28 mouse cellular contexts compared by ENCODE assay signal in genomic region chr13:109777441-109777840, GRCm38 (mm10).
"Had no signal": no experiment of that assay in that cellular context is flagged by ENCODE, and none has a peak within 500 bp of the region (broad histone marks: within the 10 kb centered on the region; RNA-seq: fewer than 3 reads in every experiment).

No protein-coding gene starts in this region.

- DNase-seq: heart, postnatal 10 days; heart, postnatal 14 days; heart, postnatal 4 days; kidney, adult 11 months; kidney, adult 18-20 months; kidney, adult 2 months; kidney, adult 8-10 months; kidney, adult 9 months; kidney, postnatal 10 days; kidney, postnatal 14 days; kidney, postnatal 25 days; kidney, postnatal 36 days; kidney, postnatal 4 days; layer of hippocampus, adult 9-11 months; layer of hippocampus, postnatal 36 days had no signal

- H3K4me3 ChIP-seq: heart, embryonic 12.5 days; heart, embryonic 13.5 days; heart, embryonic 15.5 days; hindbrain, embryonic 10.5 days; hindbrain, embryonic 12.5 days; hindbrain, embryonic 13.5 days; hindbrain, embryonic 15.5 days; intestine, embryonic 15.5 days; kidney, embryonic 15.5 days; layer of hippocampus, adult 2 months; left cerebral cortex, adult 2 months had no signal

- H3K27ac ChIP-seq: hindbrain, embryonic 13.5 days; hindbrain, embryonic 15.5 days; hindbrain, postnatal 0 days; intestine, embryonic 15.5 days; kidney, embryonic 15.5 days; kidney, postnatal 0 days; layer of hippocampus, adult 2 months; left cerebral cortex, adult 2 months had no signal
